Mouse (Mus musculus) erythroblast, adult 5-6 weeks (primary cell): ENCODE measurements around the gene Pard6a. TPM values are rescaled to one million over a fixed set of nuclear protein-coding genes. Genes with fewer than 3 reads are reported as not detected.
A peak's percentile ranks its signal among the peaks of the same experiment; 100 is the strongest.

Source experiments
- ATAC-seq: replicated peaks from 2 replicates; pipeline ENCODE4 v1.8.0; 2016; ENCODE audit warnings: moderate number of reproducible peaks, mild to moderate bottlenecking, moderate TSS enrichment, inconsistent platforms; ENCODE audit not compliant: poor library complexity, low FRiP score, severe bottlenecking
- total RNA-seq, 2 experiments: library from RNA; stranded (forward) in 1 of 2; stranded (reverse) in 1 of 2; fragments of 150-400 nt in 1 of 2; fragments of 200-764, 138-1000 nt in 1 of 2; gene quantifications; 2 replicates each; pipeline versions ENCODE4 v1.2.3 to v1.2.4; 2015 to 2017; ENCODE audit warnings: low replicate concordance in 2 of 2

Pard6a gene
- total RNA-seq, 2 experiments from 2014 or later = 1.5 TPM; not detected in 1

DNA sequence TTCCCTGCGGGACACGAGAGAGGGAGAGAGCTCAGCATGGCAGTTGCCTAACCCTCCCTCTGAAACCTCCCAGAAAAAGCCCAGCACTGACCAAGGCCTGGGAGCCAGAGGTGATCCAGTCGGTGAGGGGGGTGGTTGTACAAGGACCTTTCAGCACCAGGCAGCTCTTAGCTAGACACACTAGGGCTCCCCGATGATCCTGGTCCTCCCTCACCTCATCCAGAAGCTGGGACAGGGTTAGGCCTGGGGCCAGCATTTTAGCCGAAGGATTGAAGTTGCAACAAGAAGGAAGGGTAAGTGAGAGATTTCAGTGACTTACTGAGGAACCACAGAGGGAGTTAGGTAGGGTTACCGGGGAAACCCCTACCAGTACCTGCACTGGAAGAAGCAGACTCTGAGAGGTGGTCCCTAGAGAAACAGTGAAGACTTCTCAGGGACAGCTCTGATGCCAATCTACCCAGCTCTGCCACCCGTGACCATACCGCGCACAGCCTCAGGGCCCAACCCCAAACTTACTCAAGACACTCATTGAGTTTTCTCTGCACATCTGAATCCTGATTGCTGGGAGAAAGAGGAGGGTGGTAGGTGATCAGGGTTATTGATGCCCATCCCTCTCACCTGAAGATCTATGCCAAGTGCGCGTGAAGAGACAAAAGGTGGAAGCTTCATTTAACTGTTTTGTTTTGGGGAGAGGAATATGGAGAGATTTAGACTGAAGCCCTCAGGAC lies 1.3 kb upstream of the Pard6a start:
- ATAC-seq = no peak

DNA sequence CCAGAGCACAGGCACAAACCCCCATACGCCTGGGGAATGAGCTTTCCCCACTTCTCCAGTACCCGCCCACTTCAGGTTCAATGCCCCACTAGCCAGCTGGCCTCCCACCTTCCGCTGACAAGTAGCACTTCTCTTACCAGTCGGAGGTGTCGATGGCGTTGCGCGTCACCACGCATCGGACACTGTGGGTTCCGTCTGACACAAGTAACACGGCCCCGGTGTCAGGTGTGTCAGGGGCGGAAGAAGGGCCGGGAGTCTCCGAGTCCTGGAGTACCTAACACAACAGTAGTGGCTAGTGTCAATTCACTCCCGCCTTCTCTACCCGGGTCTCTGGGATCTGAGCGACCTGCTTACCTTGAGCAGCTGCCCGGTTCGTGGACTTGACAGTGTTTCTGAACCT lies 382 bp upstream of the Pard6a start:
- ATAC-seq = peak; percentile 57

DNA sequence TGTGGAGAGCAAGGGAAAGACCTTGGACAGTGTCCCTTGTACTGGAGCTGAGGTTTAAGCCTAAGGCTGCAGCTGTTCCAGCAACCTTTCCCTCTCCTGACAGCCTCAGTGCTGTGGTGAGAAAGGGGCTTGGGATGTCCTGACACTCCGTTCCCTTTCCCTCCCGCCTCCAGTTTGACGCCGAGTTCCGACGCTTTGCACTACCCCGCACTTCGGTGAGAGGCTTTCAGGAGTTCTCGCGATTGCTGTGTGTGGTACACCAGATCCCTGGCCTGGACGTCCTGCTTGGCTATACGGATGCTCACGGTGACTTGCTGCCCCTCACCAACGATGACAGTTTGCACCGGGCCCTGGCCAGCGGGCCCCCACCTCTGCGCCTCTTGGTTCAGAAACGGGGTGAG lies 1.1 kb downstream of the Pard6a start:
- no peak for ATAC-seq

DNA sequence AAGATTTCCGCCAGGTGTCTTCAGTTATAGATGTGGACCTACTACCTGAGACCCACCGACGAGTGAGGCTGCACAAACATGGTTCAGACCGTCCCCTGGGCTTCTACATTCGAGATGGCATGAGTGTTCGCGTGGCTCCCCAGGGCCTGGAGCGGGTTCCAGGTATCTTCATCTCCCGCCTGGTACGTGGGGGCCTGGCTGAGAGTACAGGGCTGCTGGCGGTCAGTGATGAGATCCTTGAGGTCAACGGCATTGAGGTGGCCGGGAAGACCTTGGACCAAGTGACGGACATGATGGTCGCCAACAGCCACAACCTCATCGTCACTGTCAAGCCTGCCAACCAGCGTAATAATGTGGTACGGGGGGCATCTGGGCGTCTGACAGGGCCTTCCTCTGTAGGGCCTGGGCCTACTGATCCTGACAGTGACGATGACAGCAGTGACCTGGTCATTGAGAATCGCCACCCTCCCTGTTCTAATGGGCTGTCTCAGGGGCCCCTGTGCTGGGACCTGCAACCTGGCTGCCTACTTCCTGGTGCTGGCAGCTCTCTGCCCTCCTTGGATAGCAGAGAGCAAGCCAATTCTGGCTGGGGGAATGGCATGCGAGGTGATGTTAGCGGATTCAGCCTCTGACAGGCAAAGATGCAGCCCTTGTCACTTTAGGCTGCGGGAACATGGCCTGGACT lies 1.9 kb downstream of the Pard6a start:
- ATAC-seq = no peak

DNA sequence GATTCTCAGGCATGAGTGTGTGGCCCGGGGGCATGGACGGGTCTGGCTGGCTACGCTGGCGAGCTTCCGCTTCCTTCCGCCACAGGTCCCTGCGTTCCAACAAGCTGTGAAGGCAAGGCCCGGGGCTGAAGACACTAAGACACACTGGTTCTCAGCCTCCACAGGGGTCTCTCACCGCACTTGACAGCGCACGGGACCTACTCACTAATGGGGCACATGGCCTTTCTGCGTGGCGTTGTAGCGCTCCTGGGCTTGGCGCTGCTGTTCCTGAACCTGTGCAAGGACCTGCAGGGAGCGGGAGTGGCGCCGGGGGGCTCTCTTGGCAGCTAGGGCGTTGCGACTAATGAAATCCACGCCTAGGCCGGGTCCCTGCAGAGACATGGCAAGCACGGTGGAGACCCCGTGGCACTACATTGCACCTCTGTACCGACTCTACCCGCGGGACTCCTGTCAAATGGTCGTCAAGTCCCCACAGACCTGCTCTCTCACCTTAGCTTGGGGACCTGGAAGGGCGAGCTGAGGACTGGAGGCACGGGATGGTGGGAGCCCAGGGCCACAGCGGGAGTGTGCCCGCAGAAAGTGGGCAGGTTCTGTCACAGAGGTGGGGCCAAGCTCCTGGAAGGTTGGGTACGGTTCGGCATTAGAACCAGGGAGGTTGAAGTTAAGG lies 3.3 kb downstream of the Pard6a start:
- ATAC-seq = no peak

DNA sequence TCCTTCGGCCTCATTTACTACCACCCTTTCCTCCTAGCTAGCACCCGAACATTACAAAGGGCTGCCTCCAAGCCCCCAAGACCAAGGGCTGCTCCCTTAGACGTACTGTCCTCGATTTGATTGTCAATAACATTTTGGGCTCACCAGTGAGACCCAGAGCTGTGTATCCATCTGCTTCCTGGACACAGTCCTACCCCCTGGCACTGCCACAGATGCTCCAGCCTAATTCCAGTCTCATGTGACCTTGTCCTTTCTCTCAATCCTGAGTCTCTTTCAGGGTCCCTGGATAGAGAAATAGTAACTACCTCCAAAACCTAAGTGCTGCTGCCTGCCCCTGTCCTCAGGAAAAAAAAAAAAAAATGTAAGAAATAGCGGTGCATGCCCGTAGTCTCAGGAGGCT lies 4.0 kb downstream of the Pard6a start:
- ATAC-seq = no peak

DNA sequence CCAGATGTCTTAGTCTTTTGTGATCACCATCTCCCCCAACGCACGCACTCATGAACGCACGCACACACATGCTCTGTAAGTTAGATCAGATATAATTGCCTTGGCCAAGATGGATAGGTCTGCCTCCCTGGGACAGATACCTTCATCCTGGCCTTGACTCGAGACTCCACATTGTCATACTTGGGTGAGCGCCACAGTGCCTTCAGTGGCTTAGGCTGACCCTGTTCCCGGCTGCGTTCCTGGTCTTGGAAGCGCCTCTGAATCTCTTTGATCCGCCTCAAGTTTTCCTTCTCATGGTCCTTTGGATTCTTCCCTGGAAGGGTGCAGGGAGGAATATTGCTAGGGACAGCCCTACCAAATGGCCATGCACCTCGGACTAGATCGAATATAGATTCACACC lies 5.5 kb downstream of the Pard6a start:
- no peak for ATAC-seq

DNA sequence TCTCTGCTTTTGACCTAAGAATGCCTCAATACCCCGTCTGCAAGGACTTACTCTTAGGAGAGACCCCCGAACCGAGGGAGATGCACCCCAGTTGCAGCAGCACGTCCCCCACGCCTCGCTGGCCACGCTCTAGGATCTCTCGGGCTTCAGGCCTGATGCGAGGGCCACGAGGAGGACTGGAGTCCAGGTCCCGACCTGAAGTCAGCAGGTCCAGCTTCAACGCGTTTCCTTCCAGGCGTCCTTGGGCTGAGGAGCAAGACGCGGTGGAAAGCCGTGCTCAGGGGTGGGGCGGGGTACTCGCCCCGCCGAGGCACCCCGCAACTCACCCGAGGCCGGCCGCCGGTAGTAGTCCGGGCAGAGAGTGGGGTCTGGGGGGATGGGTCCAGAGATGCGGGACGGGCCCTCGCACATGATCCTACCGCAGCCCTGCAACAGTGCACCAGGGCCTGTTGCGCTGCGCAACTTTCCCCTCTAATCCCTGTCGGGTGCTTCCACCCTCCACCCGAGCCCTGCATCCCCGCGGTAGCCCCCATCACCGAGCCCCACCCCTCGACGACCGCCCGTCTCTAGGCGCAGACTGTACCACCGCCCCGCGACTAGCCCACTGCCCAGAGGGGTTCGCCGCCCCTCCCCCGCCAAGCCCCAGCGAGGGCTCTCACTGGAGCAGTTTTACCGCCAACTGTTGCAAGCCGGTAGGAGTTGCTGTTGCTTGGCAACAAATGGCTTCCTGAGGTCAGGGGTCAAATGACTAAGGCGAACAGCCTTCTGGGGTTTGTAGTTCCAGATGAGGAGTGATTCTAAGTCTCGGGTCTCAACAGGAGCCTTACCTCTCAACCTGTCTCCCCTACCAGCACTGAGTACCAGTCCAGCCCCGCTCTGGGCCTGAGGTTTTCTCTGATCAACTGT lies 6.8 kb downstream of the Pard6a start, which contains the start of the genes 4933405L10Rik and Enkd1:
Gene 4933405L10Rik (plus strand): TSS at position 158 of the 906 bp plus-strand sequence.
Gene Enkd1 (minus strand): TSS at position 713 of the 906 bp plus-strand sequence.
- peak; percentile 75 for ATAC-seq

DNA sequence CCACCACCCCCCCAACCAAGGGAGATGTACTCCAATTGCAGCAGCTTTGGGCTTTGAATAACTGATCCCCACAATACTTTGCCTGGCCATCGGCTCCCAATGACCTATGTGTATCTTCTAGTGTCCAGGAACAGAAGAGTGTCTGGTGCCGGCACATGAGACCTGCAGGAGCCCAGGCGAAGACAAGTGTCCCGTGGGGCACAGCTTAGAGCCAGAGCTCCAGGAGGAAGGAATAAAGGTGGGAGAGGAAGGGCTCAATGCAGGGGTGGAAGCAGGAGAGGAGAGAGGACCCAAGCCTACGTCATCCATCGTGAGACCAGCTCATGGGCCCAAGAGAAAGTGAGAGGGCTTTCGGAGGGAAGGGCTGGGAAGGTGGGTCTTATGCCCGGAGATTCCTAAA lies 7.7 kb downstream of the Pard6a start:
- ATAC-seq = no peak

DNA sequence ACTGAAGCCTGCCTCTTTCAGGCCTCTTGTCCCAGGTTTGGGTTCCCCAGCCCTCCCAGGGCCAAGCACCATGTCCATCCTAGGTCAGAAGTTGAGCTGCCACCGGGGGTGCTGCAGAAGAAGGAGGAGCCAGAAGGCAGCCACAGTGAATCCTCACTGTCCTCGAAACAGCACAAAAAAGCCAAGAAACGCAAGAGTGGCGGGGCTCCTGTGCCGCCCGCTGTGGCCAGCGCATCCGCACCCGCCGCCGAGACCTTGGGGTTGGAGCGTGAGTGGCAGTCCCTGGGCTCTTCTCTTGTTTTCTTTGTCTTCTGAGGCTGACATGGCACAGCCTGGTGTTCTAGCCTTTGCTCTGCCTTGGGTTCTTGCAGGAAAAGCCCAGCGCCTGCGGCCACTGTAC lies 8.4 kb downstream of the Pard6a start:
- no peak for ATAC-seq

DNA sequence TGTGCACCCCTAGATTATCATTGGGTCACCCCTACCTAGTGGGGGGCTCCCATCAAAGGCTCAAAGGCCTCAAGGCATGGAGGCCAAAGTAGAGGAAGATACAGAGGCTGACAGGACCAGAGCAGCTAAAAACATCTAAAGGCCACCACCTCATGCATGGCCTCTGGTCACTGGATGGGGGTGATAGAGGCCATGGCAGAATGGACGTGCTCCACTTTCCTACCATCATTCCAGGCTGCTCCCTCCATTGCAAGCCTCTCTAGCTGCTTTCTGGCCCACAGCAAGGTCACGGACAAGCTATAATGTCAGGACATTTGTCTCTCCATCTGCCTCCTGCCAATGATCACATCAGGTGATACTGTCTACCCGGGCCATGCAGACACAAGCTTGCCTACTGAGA lies 11.3 kb downstream of the Pard6a start:
- no peak for ATAC-seq

DNA sequence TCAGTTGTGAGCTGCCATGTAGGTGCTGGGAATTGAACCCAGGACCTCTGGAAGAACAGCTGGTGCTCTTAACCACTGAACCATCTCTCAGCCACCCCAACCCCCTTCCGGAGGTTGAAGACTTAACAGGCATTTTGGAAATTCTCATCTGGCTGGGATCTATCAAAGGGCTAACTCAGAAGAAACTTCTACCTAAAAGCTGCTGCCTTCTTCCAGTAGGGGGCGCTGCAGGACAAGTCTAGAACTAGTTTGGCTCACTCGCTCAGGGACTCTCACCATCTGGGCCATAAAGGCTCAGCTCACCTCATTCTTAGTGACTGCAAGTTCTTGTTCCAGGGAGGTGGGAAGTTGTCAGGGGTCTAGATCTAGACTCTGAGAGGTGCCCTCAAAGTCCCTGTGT lies 13.2 kb downstream of the Pard6a start:
- peak; percentile 85 for ATAC-seq

DNA sequence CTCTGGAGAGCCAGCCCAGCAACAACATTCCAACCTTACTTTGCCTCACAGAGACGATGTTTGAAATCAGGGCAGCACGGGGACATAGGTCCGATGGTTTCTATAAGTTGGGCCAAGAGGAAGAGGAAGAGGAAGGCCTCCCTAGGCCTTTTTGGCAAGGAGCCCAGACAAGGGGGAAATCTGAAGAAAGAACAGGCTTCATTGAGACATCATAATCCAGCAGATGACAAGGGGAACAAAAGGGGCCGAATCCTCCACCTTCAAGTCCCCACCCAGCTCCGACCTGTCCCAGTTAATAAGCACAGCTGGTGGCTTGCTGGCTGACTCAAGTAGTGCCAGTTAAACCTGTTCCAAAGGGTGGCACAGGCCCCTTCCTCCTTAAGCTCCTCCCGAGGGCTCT lies 14.1 kb downstream of the Pard6a start:
- no peak for ATAC-seq

DNA sequence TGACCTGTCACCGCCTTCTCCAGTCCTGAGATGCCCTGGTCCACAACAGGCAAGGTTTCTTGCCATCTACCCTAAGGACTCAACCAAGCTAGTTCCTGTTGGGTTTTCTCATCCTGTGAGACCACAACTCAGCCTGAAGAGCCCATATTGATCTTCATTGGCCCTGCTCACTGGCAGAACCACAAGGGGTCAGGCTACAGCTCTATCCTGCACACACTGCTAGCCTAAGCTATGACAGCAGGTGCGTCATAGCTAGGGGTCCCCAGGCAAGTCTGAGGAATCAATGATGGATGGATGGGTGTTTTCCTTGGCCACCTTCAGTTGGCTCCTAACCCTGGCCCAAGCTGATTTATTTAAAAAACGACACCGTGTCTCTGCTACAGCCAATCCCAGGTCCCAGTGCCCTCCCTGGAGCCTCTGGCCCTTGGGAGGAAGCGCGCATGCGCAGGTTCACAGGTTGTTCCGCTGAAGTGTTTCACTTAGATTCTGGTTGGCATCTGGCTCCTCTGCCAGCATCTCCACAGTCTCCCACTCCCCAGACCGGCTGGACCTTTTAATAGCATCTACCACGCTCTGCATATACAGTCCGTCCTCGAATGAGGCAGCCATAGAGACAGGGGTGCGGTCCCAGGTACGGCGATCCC lies 15.5 kb downstream of the Pard6a start:
- ATAC-seq = no peak

DNA sequence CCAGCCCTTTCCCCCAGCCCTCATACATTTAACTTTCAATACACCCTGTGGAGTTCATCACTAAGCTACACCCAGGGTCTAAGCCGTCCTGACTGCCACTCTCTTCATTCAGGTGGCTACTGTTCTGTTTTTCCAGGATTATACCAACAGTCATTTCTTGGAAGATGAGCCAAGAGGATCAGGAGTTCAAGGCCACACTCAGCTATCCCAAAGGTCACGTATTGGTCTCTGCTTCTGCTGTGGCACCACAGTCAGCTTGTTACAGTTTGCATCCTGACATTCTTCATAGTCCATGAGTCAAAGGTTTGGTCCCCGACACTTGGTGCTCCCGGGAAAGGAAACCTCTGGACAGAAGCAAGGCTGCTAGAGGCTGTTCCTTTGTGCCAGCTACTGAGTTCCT lies 18.7 kb downstream of the Pard6a start:
- ATAC-seq = no peak

DNA sequence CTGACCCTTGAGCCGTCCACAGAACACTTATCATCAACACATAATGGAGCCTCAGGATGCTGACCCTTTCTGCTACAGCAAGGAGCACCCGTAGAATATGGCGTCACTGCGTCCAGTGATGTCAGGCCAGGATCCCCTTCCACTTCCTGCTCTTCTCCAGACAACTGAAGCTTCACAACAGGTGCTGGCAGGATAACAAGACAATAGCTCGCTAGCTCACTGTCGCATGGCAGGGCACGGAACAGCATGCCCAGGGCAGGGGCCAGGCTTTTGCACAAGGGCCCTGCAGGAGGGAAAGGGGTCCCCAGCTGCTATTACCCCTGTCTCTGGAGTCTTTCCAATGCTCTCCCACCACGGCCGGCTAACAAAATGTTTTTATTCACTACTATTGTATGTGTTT lies 21.9 kb downstream of the Pard6a start:
- no peak for ATAC-seq

DNA sequence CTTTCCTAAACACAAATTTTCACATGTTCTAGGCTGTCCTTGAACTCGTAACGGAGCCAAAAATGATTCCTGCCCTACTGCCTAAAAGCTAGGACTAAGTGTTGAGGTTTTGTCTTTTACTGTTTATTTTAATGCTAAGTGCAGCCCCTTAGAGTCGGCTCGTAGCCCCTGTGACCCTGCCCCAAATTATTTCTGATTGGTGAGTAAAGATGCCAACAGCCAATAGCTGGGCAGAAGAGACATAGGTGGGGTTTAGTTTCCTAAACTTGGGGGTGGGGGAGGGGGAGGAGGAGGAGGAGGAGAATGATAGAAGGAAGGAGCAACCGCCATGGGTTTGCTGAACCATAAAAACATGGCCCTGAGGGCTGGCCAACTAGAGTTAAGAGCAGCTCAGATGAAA lies 24.8 kb downstream of the Pard6a start:
- no peak for ATAC-seq

DNA sequence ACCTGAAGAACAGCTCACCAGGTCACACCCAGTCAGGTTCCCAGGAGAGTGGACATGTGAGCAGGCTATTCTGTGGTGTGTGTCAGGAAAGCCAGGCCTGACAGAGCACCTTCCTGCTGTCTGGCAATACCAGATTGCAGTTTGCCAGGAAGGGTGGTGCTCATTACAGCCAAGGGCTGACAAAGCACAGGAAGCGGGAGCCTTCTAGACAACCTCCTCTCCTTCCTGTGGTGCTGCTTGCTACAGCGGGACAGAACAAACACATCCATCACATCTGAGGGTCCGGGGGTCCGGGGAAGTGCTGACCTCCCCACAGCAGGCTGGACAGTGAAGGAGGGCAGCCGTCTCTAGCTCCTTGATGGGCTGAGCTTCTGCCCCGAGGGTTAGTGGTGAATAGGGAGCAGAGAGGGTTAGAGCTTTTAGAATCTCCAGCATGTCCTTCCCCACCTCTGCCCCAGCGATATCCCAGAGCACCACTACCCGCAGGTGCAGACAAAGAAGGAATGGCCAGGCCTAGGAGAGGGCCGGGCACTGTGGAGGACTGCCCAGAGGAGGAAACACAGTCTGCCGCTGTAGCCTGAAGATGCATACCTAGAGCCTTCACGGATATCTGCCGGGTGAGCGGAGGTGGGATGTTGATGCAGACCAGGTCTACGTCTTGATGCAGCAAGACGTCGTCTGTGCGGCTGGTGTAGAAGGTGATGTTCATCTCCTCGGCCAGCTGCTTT lies 26.6 kb downstream of the Pard6a start:
- ATAC-seq = 0 out of 2 replicates have a peak, but pooled peaks have one; percentile 20

DNA sequence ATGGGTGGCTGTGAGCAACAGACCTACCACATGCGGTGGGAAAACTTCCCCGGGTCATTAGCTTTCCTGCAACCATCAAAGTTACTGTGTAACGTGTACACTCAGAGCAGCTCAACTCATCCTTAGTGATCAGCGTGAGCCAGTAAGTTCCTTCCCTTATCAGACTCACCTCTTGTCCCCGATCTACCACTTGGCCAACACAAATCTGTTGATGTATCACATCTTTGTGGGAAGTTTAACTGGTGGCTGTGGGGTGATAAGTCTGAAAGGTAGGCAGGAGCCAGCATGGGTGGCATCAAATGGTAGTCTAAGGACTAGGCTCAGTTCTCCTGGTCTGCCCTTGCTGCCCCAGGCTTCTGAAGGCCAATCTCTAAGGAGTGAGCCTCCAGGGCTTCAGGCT lies 31.2 kb downstream of the Pard6a start:
- no peak for ATAC-seq
